Mouse (Mus musculus) adrenal gland, postnatal 4 days (tissue): ENCODE results near the gene Vmn2r94. TPM values are rescaled to one million over a fixed set of nuclear protein-coding genes. Genes with fewer than 3 reads are reported as not detected.

Source experiments
- DNase-seq, 2 experiments: peaks; one replicate each; pipeline ENCODE4 v3.0.0; 2021 to 2022; ENCODE audit warnings: low spot score in 2 of 2, mixed read lengths in 2 of 2
- long read RNA-seq, 2 experiments: library from polyadenylated mRNA; stranded (forward); transcript quantifications; one replicate each; pipeline ENCODE4 v2.0.0; 2021
- total RNA-seq, 2 experiments: library from RNA; stranded (reverse); gene quantifications; 2 replicates each; pipeline ENCODE4 v1.2.3; 2021

Vmn2r94 gene
- total RNA-seq: not detected
- long read RNA-seq, experiment 1: 0 reads
- long read RNA-seq, experiment 2: 0 reads

DNA sequence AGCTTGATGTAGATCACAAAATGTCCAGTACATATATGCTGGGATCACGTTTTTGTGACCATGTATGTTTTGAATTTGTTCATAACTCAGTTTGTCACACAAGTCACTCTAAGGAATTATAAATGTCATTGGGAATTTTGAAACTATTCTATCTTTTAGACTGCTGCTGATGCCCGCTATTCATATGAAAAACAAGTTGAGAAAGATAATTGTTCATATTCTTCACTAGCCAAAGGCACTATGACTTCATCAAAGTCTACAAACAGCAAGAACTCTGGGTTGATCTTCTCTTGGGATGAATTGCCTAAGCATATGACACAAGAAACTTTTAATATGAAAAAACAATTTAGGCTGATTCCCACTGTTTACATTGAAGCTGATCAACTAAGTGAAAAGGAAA is at the start of gene Vmn2r94:
Gene Vmn2r94, minus strand, starts transcription at position 101 of the 400 bp plus-strand sequence.
- no peak for DNase-seq

DNA sequence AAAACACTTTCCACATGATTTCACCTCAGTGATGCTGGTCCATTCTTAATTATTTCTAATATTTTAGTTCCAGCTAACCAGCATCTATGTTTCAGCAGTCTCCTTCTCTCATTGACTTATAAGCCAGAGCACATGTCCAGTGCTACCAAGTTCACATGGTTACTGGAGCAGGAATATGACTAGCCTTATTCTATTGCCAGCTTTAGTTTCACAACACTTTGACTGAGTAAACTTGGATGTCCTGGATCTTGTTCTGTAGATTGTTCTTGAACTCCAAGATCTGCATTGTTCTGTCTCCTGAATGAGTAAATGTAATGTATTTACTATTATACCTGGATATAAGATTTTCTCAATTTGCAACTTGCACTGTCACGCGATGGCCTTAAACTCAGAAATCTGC is 45.5 kb upstream of the Vmn2r94 start:
- no peak for DNase-seq

DNA sequence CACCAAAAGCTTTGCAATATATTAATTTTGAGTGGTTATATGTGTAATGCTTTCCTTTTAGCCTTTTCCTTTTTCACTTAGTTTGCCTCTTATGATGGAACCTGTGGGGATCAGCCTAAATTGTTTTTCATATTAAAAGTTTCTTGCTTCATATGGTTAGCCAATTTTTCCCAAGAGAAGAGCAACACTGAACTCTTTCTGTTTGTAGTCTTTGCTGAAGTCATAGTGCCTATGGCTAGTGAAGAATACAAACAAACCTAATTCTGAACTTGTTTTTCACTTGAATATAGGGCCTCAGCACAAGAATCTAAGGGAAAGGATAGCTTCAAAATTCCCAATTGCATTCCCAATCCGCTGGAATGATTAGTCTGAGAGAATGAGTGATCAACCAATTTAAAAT is 20.2 kb upstream of the Vmn2r94 start, which contains the start of gene Vmn2r93:
Gene Vmn2r93, plus strand, starts transcription at position 301 of the 400 bp plus-strand sequence.
- DNase-seq: no peak

DNA sequence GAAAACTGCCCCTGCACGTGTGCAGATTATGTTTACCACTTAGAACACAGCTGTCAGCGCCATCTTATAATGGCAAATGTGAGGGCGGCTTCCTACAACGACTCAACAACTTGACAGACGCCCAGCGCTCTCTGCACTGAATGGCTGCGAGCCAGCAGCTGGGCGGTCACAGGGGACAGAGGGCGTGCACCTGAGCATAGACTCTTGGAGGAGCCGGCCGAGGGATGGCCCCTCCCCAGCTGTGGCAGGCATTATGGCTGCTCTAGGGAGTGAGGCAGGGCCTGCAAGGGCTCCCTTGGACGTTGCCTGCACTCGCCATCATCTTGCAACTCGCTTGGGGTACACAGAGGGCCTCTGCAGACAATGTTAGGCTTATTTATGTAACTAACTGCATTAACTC is 40.6 kb downstream of the Vmn2r94 start:
- DNase-seq: no peak

- no peak for DNase-seq
These were observed 45.6 kb downstream of the Vmn2r94 start for GRCm38 (mm10) chr17:18231996-18232395.

DNA sequence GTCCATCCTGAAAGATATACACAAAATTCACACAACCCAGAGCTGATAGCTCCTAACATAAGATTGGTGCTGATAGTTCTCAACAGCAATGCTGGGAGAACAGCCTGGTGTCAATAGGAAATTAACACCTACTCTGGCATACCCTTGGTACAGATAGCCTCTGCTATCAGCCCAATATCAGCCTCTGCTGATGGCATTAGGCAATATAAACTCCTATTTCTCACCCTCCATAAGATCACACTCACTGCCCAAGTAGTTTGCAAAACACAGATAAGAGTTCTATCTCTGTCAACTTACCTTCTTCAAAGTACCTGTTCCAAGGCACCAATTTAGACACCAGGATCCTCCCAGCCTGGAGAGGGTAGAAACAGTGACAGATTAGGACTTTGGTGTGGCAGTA is 56.3 kb downstream of the Vmn2r94 start:
- DNase-seq: no peak

Other genes with a start within 250 kb of the Vmn2r94 start
- gene Vmn2r124, start 228.3 kb downstream of the Vmn2r94 start, total RNA-seq: not detected
- gene Vmn2r91, start 192.7 kb downstream of the Vmn2r94 start, total RNA-seq: not detected
- under 1 TPM in 1 of 2 experiments, not detected in 1; 0.06 TPM for gene Vmn2r92, start 125.9 kb downstream of the Vmn2r94 start, total RNA-seq
- not detected for gene Vmn2r93, start 20.3 kb upstream of the Vmn2r94 start, total RNA-seq
- under 1 TPM in 1 of 2 experiments, not detected in 1; 0.03 TPM for gene Vmn2r95, start 146.3 kb upstream of the Vmn2r94 start, total RNA-seq